Mouse (Mus musculus) cerebral cortex, adult 2 months (tissue): Measurements from ENCODE around the gene Ern1.

Experiments used
- WGBS: fragments of 180-500 bp; shearing (Covaris S2); methylation state at CpG from one replicate; pipeline ENCODE4 v1.1.7; 2018; 5-methylcytosine and 5-hydroxymethylcytosine counted together

Ern1 gene

DNA sequence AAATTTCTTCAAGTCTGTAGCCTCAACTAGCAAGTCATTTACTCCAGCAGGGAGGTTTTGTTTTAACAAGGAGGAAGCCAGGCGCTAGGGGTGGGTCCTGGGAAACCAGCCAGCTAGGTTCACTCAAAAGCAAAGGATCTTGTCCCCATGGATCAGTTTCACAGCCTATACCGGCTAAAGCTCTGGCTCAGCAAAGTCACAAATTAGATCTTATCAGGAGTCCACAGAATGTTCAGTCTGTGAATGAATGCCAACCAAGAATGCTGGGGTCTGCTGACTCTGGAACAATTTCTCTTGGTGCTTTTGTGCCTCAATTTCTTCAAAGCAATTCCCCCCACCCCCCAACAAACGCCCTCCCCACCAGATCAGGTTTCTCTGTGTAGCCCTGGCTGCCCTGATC lies 98.0 kb downstream of the Ern1 start:
- 43% methylated on average over 3 of the region's 3 CpGs for WGBS

DNA sequence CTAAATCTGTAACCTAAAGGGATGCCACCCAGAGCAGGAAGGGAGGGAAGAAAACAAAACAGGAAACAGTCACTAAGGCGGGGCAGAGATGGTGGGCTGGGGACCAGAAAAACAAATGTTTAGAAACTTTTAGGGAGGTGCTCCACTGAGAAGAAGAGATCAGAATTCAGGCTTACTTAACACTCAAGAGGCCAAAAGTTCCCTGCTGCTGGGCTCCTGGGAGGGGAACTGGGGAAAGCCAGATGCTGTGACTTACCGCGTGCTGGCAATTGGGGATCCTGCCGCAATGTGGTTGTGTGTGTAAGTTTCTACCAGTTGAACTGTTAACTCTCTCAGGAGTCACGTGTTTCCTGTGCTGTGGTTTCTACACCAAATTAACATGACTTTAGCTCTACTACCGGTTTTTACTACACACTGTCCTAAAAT lies 99.8 kb downstream of the Ern1 start, which contains the start of gene Icam2:
TSS of gene Icam2 (minus strand) at position 285 of the 426 bp plus-strand sequence.
- 71% methylated on average over 6 of the region's 6 CpGs for WGBS

DNA sequence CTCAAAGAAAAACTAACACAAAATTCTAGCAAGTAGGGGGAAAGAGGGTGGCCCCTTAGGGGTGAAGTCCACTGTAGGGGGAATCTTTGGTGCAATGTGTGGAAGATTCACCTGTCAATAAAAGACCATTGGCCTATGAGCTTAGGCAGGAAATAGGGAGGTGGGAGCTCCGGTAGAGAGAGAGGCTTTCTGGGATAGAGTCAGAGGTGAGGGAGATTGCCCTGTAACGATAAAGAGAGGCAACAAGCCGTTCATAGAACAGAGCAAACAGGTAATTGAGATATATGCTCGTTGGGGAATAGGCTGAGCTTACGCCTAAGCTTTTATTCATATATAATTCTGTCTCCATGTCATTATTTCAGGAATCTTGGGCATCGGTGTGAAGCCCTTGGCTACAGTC lies 100.6 kb downstream of the Ern1 start:
- 76% methylated on average over 6 of the region's 6 CpGs for WGBS

DNA sequence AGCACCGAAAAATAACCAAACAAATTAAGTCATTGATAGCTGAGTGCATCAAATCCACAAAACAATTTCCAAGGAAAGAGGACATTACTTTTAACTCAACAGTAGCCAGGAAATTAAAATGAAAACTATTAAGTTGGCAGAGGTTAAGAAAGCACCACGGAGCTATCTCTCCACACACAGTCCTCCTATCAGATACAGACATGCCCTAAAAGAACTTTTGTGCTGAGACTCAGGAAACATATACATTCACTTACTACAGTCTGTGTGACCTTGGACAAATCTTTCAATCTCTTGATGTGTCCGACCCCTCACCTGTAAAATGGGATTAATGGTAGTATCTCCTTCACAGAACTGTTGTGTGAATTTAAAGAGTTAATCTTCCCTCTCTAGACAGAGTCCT lies 101.2 kb downstream of the Ern1 start:
- WGBS: 83% methylated on average over 3 of the region's 3 CpGs

DNA sequence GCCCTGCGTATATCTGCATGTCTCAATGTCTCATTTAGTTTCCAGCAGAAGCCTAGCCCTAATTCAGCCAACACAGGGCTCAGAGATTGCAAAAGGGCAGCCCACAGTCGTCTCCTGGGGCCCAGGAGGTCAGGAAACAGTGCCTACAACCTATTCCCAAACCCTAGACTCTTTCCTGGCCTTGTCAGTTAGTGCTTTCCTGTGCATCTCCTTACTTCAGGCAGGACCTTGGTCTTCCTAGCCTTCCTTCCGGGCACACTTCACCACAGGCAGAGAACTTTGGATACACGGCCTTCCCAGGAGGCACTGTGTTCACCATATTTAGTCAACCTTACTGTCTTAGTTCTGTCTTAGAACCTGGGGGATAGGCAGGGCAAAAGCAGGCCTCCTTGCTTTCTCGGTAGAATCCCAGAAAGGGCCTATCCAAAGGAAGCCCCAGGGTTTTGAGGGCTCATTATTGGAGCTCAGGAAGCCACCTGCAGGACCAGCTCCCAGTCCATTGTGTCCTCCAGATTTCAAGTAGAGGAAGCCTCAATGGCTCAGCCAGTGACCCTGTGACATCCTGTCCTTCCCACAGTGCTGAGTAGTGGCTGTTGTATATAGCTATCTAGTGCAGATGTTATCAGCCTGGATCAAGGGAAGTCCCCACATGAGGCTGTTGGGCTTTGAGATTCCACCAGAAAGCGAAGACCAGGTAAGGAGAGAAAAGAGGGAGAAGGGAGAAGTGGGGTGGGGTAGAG lies 104.4 kb downstream of the Ern1 start:
- WGBS: 86% methylated on average over 6 of the region's 6 CpGs

DNA sequence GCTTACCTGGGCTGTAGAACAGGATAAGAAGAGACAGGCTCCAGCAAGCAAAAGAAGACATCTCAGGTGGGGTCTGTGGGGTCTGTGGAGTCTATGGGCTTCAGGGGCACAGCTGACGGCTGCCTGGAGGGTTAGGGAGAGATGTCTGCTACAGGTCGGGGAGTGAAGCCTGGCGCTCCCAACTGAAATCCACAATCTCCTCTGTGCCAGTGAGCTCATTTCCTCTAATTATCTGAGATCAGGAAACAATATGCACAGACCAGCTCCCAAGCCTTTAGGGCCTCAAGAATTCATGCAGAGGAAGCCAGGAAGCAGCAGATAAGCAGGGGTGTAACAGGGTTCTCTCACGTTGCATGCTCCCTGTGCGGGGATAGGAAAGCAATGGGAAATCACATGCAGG lies 105.2 kb downstream of the Ern1 start:
- 76% methylated on average over 5 of the region's 5 CpGs for WGBS

DNA sequence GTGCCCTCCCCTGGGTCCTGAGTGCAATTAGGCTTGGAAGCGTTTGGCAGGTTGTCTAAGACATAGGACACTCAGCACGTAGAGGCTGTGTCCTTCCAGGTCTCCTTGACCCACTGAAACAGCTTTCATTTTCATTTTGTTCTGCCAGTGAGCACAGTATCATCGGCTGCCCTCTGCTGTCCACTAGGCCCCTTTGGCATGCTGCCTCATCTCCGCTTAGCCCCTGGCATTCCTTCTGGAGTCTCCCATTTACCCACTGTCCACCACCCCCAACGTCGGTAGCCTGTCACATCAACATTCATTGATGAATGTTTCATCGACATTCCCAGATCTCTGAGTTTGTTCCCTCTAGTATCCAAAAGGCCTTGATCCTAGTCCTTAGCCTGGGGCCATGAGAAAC lies 105.8 kb downstream of the Ern1 start:
- WGBS: 76% methylated on average over 7 of the region's 7 CpGs

DNA sequence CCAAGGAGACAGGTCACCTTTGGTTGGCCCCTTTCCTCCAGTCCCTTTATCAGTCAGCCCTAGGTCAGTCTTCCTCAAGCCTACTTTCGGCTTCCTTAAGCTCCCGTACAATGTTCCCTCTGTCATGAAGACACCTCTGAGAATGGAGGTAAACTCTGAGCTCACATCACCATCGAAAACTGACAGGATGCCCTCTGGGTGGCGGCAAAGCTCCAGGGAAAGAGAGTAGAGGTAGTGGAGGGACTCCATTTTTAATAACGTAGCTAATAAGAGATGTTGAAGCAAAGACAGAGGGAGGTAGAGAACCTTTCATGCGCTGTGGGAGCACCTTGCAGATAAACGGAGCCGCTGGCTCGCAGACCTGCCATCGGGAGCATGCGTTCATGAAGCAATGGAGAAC lies 106.6 kb downstream of the Ern1 start:
- 78% methylated on average over 11 of the region's 11 CpGs for WGBS

DNA sequence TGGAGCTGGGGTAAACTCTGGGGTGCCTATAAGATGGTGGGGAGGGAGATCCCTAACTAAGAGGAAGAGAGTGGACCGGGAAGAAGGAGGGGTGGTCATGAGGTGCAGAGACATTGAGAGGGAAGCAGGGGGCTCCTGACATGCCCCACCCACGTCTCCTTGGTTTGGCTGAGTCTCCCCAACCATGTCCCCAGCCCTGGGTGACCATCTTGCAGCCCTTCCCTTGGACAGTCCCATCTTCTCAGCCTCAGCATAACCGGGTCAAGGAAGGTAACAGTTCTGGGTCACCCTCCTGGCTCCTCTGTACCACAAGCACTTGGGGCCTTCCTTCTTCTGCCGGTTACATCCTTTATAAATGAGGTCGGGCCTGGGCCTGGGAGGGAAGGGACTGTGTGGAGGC lies 112.7 kb downstream of the Ern1 start:
- WGBS: 78% methylated on average over 5 of the region's 5 CpGs

DNA sequence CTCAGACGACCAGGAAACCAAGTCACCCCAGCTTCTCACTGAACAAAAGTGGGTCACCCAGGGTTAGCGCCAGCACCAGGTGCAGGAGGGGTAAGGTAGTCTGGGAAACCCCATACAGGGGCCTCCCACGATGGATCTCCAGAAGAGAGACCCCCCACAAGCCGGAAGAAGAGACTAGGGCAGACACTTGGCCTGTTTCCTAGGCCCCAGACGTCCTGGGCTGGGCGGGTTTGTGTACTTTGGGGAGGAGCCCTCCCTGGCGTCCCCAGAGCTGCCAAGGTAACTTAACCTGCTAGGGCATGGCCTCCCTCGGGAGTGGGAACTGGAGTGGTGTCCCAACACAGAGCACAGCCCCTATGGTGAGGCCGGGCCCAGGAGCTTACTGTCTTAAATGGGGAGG lies 113.1 kb downstream of the Ern1 start:
- WGBS: 64% methylated on average over 9 of the region's 9 CpGs

DNA sequence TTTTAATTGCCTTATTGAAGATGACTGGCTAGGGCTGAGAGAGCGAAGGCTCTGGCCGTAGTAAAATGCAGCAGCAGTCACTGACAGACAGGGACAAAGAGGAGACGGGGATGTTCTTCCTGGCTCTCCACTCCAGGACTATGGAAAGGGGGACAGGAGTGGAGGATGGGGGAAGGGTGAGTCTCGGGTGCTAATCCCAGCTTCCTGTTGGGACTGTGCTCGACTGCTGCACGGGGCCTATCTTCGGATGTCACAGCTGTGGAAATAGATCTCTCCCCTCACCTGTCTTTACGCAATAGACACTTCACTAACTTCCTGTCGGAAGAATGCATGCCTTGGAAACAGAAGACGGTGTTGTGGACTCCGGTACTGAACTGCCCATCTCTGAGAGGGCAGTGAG lies 113.7 kb downstream of the Ern1 start:
- 77% methylated on average over 11 of the region's 11 CpGs for WGBS

DNA sequence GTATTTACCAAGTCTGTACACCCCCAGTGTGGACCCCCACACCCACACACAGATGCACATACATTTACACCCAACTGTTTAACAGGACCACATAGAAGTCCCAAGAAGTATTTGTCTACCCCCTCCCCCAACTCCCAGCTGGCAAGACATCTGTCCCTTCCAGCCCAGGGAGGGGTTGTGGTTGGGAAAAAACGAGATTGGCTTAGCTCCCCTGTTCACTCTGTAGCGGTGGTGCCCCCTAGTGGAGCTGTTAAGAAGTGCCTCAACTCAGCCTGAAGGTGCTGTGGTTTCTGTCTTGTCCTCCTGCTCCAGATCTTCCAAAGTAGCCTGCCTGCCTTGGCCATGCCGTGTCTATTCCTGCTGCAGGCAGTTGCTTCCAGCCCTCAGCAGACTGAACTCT lies 121.3 kb downstream of the Ern1 start:
- WGBS: 8% methylated on average over 3 of the region's 3 CpGs

DNA sequence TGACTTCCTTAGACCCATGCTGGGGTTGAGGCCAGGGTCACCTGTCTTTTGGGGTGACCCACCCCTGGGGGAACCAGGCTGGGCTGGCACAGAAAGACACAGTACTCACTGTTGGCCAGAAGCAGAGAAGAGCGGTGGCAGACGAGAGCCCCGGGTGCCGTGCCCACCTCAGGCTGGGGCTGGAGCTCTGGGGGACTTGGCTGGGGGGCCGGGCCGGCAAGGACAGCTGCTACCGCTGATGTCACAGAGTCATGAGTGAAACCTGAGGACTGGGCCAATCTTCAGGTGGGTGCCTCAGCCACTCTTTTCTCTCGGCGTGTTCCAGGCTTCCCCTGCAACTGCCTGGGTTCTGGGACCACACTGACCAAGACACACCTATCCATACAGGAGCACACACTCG lies 122.3 kb downstream of the Ern1 start, which contains the start of gene Prr29:
TSS of gene Prr29 (plus strand) at position 107 of the 400 bp plus-strand sequence.
- WGBS: 68% methylated on average over 10 of the region's 10 CpGs

DNA sequence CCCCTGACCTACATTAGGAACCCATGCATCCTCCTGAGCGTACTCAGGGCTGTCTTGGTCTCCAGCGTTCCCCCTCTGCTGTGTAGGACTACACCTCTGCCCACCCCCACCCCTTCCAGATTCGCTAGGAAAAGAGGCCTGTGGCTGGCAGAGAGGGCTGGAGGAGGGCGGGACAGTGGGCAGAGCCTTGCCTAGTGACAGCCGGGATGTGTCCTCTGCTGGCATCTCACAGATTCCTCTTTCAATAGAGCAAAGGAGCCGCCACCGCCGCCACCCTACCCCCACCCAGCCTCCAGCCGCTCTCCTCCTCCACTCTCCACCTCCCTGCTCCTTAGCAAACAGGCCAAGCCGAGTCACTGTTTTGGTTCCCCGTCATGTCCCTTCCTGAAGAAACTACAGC lies 122.9 kb downstream of the Ern1 start:
- 21% methylated on average over 11 of the region's 11 CpGs for WGBS

DNA sequence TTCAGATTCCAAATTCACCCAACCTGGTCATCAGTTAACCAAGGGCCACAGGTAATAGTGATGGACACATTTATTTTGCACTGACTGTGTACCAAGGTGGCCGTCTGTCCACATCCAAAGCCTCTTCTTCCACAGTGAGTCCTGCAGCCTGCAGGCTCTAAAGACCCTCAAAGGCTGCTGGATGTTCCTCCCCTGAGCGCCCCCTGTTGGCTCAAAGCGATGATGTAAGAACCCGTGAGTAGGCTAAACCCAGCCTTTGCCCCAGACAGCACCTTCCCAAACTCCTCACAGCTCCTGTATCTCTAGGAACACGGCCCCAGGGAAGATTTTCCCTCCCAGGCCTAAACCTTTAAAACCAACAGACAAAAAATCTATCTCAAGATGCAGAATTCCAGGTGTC lies 128.3 kb downstream of the Ern1 start:
- 43% methylated on average over 5 of the region's 5 CpGs for WGBS

DNA sequence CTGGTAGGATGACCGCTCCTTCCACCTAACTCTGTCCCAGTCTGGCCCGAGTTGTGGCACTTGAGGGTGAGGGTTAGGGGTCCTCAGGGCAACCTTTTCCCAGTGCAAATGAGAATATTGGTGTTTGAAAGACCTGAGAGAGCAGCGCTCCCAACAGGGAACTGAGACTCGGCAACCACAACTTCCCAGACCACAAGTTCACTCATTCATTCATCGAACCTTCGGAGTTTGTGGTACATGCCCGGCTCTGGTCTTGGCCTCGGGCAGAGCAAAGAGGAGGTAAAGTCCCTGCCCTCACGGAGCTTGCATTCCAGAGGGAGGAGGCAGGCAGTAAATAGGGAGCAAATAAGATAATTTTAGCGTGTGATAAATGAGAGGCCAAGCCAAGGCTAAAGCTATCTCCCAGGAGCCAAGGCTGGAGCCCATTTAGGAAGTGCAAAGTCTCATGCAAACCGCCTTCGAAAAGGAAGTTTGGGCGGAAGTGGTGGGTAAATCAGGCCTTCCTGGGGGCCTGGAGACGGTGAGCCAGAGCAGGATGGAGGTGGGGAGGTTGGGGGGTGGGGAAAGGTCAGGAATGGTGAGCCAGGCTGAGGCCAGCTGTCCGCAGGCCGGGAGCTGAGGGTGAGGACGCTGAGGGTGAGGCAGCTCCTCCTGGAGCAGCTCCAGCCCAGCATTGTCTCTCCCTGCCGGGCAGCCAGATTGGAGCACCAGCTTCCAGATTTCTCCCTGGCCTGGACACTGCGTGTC lies 132.1 kb downstream of the Ern1 start:
- WGBS: 70% methylated on average over 19 of the region's 19 CpGs

DNA sequence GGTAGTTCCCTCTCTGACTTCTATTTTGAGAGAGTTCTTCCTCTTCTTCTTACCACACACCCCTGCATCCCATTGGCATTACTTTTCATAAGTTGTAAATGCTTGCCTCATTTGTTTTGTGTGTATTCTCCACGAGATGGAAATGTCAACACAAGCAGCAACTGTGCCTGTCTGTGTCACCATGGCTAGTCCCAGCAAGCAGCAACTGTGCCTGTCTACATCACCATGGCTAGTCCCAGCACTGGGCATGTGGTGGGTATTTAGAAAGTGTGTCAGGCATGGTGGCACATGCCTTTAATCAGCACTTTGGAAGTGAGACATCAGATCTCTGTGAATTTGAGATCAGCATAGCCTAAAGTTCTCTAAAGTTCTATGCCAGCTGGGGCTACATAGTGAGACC lies 133.5 kb downstream of the Ern1 start:
- WGBS: 41% methylated on average over 1 of the region's 1 CpGs

DNA sequence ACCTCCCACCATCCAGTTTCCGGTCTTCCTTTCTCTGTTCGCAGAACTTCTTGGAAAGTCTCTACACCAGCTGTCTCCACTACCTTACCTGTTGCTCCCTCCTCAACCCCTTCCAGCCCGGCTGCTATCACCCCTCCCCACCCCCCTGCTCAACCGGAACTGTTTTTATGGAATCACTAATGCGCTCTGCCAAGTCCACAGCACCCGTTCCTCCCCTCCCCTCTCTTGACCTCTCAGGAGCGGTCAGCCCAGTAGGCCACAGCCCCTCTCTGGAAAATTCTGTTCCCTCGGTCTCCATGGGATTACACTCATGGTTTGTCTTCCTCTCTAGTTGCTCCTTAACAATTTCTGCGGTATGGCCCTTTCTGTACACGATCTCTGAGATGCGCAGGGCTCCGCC lies 134.5 kb downstream of the Ern1 start, which contains the start of gene Scn4a:
TSS of gene Scn4a (minus strand) at position 101 of the 400 bp plus-strand sequence.
- WGBS: 89% methylated on average over 12 of the region's 12 CpGs

DNA sequence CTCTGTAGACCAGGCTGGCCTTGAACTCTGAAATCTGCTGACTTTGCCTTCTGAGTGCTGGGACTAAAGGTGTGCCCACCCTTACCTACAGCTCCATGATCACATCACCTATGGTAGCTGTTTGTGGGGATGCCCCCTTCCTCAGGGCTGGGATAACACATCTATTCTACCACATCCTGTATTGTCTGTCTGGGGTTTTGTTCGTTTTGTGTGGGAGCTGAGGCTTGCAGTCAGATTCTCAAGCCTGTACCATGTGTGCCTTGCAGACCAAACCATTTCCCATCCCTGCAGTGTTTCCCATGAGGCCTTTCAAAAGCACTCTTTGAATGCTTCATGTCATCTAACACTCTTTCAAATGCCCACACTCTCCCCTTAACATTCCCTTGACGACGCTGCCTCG lies 135.7 kb downstream of the Ern1 start:
- 78% methylated on average over 4 of the region's 4 CpGs for WGBS

DNA sequence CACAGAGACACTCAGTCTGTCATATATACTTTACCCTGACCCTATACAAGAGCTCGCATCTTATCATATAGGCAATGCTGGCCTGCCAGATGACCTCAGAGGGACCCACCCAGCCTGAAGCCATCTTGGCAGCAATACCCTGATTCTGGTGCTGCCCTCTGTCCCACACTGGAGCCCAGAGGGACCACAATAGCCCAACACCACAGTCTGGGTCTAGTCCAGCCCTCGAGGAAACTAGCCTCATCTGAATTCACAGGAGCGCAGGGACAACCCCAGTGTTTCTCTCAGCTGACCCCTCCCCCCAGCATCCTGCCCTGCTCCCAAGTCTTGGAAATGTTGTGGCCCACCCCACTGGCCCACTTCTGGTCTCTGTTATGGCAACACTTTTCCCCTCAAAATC lies 136.4 kb downstream of the Ern1 start:
- WGBS: 75% methylated on average over 3 of the region's 3 CpGs

DNA sequence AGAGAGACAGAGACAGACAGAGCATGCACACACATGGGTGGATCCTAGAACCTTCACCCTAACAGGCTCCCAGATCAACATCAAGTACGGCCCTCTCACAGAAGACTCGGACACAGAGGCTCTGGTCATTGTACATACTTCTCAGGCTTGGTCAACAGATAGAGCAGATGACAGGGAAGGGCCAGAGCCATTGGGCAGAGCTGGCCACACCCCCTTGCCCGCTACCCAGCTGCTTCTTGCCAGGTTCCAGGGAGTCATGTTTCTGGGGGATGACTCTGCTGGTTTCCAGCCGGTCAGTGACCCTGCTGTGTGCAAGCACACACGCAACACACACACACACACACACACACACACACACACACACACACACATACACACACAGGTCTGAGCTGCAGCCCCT lies 136.8 kb downstream of the Ern1 start:
- WGBS: 87% methylated on average over 5 of the region's 5 CpGs

DNA sequence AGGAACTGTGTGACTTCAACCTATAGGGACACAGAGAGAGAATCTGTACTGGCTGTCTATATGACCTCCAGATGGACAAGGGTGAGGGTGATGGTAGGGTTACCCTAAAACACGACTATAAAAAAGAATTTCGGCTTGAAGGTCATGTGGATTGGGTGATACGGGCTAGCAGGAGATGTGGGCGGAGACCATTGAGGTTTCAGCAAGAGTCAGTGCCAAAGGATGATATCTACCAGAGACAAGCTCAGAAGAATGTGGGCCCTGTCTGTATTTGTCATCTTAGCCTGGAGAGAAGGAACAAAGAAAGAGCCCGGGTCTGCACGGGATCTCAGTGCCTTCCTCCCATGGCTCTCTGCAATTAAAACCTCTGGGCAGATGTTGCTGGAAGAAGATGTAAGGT lies 137.9 kb downstream of the Ern1 start:
- 83% methylated on average over 6 of the region's 6 CpGs for WGBS

DNA sequence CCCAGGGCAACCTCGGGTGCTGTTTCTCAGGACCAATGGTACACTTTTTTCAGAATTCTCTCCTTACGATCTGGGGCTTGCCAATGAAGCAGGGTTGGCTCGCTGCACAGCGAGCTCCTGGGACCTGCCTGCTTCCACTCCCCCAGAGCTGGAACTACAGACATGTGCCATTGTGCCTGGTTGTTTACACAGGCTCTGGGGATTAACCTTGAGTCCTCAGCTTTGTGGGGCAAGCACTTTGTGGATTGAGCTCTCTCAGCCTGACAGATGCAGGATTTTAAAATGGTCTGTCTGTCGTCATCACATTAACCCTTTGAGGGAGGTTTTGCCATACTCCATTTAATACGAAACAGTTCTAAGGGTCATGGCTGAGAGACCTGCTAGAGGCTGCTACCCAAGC lies 142.7 kb downstream of the Ern1 start:
- WGBS: 50% methylated on average over 6 of the region's 6 CpGs
